Mouse (Mus musculus) lung, adult 2 months (tissue): Measurements from ENCODE around the gene Cib4.

ENCODE experiments used
- CTCF ChIP-seq: fragments of 200-500 bp; IDR thresholded peaks from 2 replicates; pipeline ENCODE4 v1.5.1; 2011; ENCODE audit warnings: mild to moderate bottlenecking, low read length, control low read depth; ENCODE audit not compliant: insufficient read depth
- POLR2A ChIP-seq: fragments of 200-500 bp; IDR thresholded peaks from 2 replicates; pipeline ENCODE4 v1.6.1; 2011; ENCODE audit warnings: low read depth, mild to moderate bottlenecking, control low read depth, low read length, borderline replicate concordance; ENCODE audit errors: extremely low read depth

DNA sequence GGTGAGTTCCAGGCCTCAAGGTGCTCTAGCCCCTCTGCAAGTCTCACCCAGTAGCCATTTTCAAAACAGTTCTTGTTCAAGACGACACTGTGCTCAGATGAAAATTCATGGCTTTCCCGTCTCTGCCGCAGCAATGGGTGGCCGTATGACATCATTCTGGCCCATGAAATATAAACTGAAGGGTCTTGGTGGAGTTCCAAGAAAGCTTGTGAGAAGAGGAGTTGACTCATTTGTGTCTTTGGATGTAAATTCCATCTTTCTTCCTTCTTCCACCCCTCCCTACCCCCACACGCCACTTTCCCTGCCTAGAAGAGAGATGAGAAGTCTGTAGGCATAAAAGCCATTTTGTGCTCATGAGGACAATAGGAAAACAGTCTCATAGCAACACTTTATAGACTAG is 54.8 kb downstream of the Cib4 start:
- no peak for TF ChIP-seq CTCF
- no peak for TF ChIP-seq POLR2A
